Mouse (Mus musculus): ENCODE measurements around the gene Secisbp2l. TPM values are rescaled to one million over a fixed set of nuclear protein-coding genes. Genes with fewer than 3 reads are reported as not detected.

Gene Secisbp2l
- total and polyA plus RNA-seq, 2 experiments from 2014 or later = 29.2 to 57.9 TPM

GRCm38 (mm10) chr2:125797872-125798271 lies 15.2 kb upstream of the Secisbp2l start:
- H3K4me1 ChIP-seq (ENCODE audit: insufficient read depth, low read length) = no peaks in the 10 kb centered on the region
- no peak for TF ChIP-seq CTCF (IDR thresholded peaks at IDR 0.05)
- no peak overlapping the region for H3K4me3 ChIP-seq (ENCODE audit: low read depth, low read length)
- DNase-seq (ENCODE audit: low spot score) (no peak), ATAC-seq (ENCODE audit: low FRiP score) (no peak)
- H3K4me2 ChIP-seq (ENCODE audit: low read depth, low read length, poor library complexity, severe bottlenecking) = no peak overlapping the region
- no peaks in the 10 kb centered on the region for H3K36me3 ChIP-seq (ENCODE audit: insufficient read depth, low read length)
- no peak overlapping the region for H3K9ac ChIP-seq (replicated peaks; ENCODE audit: low read length, poor library complexity, severe bottlenecking)
- H3K27ac ChIP-seq (ENCODE audit: low read depth, low read length) = no peak overlapping the region
- no peaks in the 10 kb centered on the region for H3K9me3 ChIP-seq (ENCODE audit: low read length)
- H3K27me3 ChIP-seq (ENCODE audit: insufficient read depth, low read length) = no peaks in the 10 kb centered on the region

- no peak for DNase-seq (ENCODE audit: low spot score)
- ATAC-seq (ENCODE audit: low FRiP score) = no peak
- TF ChIP-seq CTCF (IDR thresholded peaks at IDR 0.05) = no peak
- no peaks in the 10 kb centered on the region for H3K27me3 ChIP-seq (ENCODE audit: insufficient read depth, low read length)
- no peak overlapping the region for H3K4me3 ChIP-seq (ENCODE audit: low read depth, low read length)
- no peak overlapping the region for H3K4me2 ChIP-seq (ENCODE audit: low read depth, low read length, poor library complexity, severe bottlenecking)
- no peaks in the 10 kb centered on the region for H3K4me1 ChIP-seq (ENCODE audit: insufficient read depth, low read length)
- no peaks in the 10 kb centered on the region for H3K36me3 ChIP-seq (ENCODE audit: insufficient read depth, low read length)
- H3K9ac ChIP-seq (replicated peaks; ENCODE audit: low read length, poor library complexity, severe bottlenecking) = no peak overlapping the region
- no peak overlapping the region for H3K27ac ChIP-seq (ENCODE audit: low read depth, low read length)
- WGBS = 68% methylated on average over 2 of the region's 2 CpGs
- no peaks in the 10 kb centered on the region for H3K9me3 ChIP-seq (ENCODE audit: low read length)
Observed at GRCm38 (mm10) chr2:125795118-125795517, 12.4 kb upstream of the Secisbp2l start.

GRCm38 (mm10) chr2:125794166-125794565 lies 11.5 kb upstream of the Secisbp2l start:
- no peak for ATAC-seq (ENCODE audit: low FRiP score)
- Histone ChIP-seq H3K27me3 (ENCODE audit: insufficient read depth, low read length) (no peaks in the 10 kb centered on the region), H3K9me3 (ENCODE audit: low read length) (no peaks in the 10 kb centered on the region), H3K27ac (ENCODE audit: low read depth, low read length) (no peak overlapping the region), H3K36me3 (ENCODE audit: insufficient read depth, low read length) (no peaks in the 10 kb centered on the region), H3K4me3 (ENCODE audit: low read depth, low read length) (no peak overlapping the region), H3K4me1 (ENCODE audit: insufficient read depth, low read length) (no peaks in the 10 kb centered on the region), H3K9ac (replicated peaks; ENCODE audit: low read length, poor library complexity, severe bottlenecking) (no peak overlapping the region), H3K4me2 (ENCODE audit: low read depth, low read length, poor library complexity, severe bottlenecking) (no peak overlapping the region)
- no peak for DNase-seq (ENCODE audit: low spot score)
- TF ChIP-seq CTCF (IDR thresholded peaks at IDR 0.05) = no peak
- 92% methylated on average over 2 of the region's 2 CpGs for WGBS

- ATAC-seq (ENCODE audit: low FRiP score) = no peak
- H3K27ac ChIP-seq (ENCODE audit: low read depth, low read length) = no peak overlapping the region
- no peak overlapping the region for H3K4me3 ChIP-seq (ENCODE audit: low read depth, low read length)
- WGBS = 83% methylated on average over 11 of the region's 11 CpGs
- no peak for TF ChIP-seq CTCF (IDR thresholded peaks at IDR 0.05)
- no peak overlapping the region for H3K4me2 ChIP-seq (ENCODE audit: low read depth, low read length, poor library complexity, severe bottlenecking)
- no peaks in the 10 kb centered on the region for H3K4me1 ChIP-seq (ENCODE audit: insufficient read depth, low read length)
- no peaks in the 10 kb centered on the region for H3K36me3 ChIP-seq (ENCODE audit: insufficient read depth, low read length)
- no peak overlapping the region for H3K9ac ChIP-seq (replicated peaks; ENCODE audit: low read length, poor library complexity, severe bottlenecking)
- DNase-seq (ENCODE audit: low spot score) = no peak
- no peaks in the 10 kb centered on the region for H3K9me3 ChIP-seq (ENCODE audit: low read length)
- no peaks in the 10 kb centered on the region for H3K27me3 ChIP-seq (ENCODE audit: insufficient read depth, low read length)
Observed at GRCm38 (mm10) chr2:125792879-125793261, 10.2 kb upstream of the Secisbp2l start.

GRCm38 (mm10) chr2:125792144-125792878 lies 9.6 kb upstream of the Secisbp2l start:
- H3K9me3 ChIP-seq (ENCODE audit: low read length) = no peaks in the 10 kb centered on the region
- H3K4me2 ChIP-seq (ENCODE audit: low read depth, low read length, poor library complexity, severe bottlenecking) = no peak overlapping the region
- no peaks in the 10 kb centered on the region for H3K36me3 ChIP-seq (ENCODE audit: insufficient read depth, low read length)
- no peak overlapping the region for H3K27ac ChIP-seq (ENCODE audit: low read depth, low read length)
- WGBS = 77% methylated on average over 2 of the region's 2 CpGs
- no peak overlapping the region for H3K4me3 ChIP-seq (ENCODE audit: low read depth, low read length)
- no peak overlapping the region for H3K9ac ChIP-seq (replicated peaks; ENCODE audit: low read length, poor library complexity, severe bottlenecking)
- H3K27me3 ChIP-seq (ENCODE audit: insufficient read depth, low read length) = no peaks in the 10 kb centered on the region
- ATAC-seq (ENCODE audit: low FRiP score) (no peak), DNase-seq (ENCODE audit: low spot score) (no peak)
- no peaks in the 10 kb centered on the region for H3K4me1 ChIP-seq (ENCODE audit: insufficient read depth, low read length)
- no peak for TF ChIP-seq CTCF (IDR thresholded peaks at IDR 0.05)

- WGBS = 66% methylated on average over 7 of the region's 7 CpGs
- Histone ChIP-seq H3K4me3 (ENCODE audit: low read depth, low read length) (no peak overlapping the region), H3K4me1 (ENCODE audit: insufficient read depth, low read length) (no peaks in the 10 kb centered on the region), H3K4me2 (ENCODE audit: low read depth, low read length, poor library complexity, severe bottlenecking) (no peak overlapping the region), H3K27ac (ENCODE audit: low read depth, low read length) (no peak overlapping the region), H3K27me3 (ENCODE audit: insufficient read depth, low read length) (no peaks in the 10 kb centered on the region), H3K9me3 (ENCODE audit: low read length) (no peaks in the 10 kb centered on the region), H3K36me3 (ENCODE audit: insufficient read depth, low read length) (no peaks in the 10 kb centered on the region), H3K9ac (replicated peaks; ENCODE audit: low read length, poor library complexity, severe bottlenecking) (no peak overlapping the region)
- ATAC-seq (ENCODE audit: low FRiP score) (no peak), DNase-seq (ENCODE audit: low spot score) (no peak)
- no peak for TF ChIP-seq CTCF (IDR thresholded peaks at IDR 0.05)
Observed at GRCm38 (mm10) chr2:125791485-125791885, 8.8 kb upstream of the Secisbp2l start.

Measured in midbrain, postnatal 0 days (tissue).